Mouse (Mus musculus): Measurements from ENCODE around the gene C1qtnf5.

GRCm38 (mm10) chr9:44079997-44080780, 26.9 kb upstream of the C1qtnf5 start:
- TF ChIP-seq CTCF (IDR thresholded peaks at IDR 0.05; ENCODE audit: extremely low read depth, insufficient read depth, low read length) (no peak), POLR2A (IDR thresholded peaks at IDR 0.05; ENCODE audit: extremely low read depth, insufficient read depth, low read length) (no peak)

Data from cortical plate, adult 2 months (tissue).